Mouse (Mus musculus) cerebellum, adult 2 months (tissue): Measurements from ENCODE around the gene Rnd1. TPM values are rescaled to one million over a fixed set of nuclear protein-coding genes. Genes with fewer than 3 reads are reported as not detected.

Experiments
- DNase-seq, 2 experiments: peaks; one replicate each; pipeline ENCODE4 v3.0.0; 2021
- H3K27ac ChIP-seq: fragments of 200-500 bp; 2 replicates; pipeline ENCODE4 v1.5.1; 2012; ENCODE audit warnings: low read length, control low read depth, inconsistent platforms; ENCODE audit not compliant: insufficient read depth
- H3K27me3 ChIP-seq: fragments of 200-500 bp; 2 replicates; pipeline ENCODE4 v1.6.1; 2012; ENCODE audit warnings: inconsistent platforms, mild to moderate bottlenecking, low read length, moderate library complexity; ENCODE audit not compliant: control insufficient read depth, insufficient read depth
- H3K4me1 ChIP-seq: fragments of 200-500 bp; 2 replicates; pipeline ENCODE4 v1.6.1; 2011; ENCODE audit warnings: low read length; ENCODE audit not compliant: control insufficient read depth, insufficient read depth
- H3K4me3 ChIP-seq: fragments of 200-500 bp; replicated peaks from 2 replicates; pipeline ENCODE3; 2011; ENCODE audit warnings: mild to moderate bottlenecking, low read depth, low read length, control low read depth; ENCODE audit not compliant: insufficient read depth
- CTCF ChIP-seq: fragments of 200-500 bp; IDR thresholded peaks from 2 replicates; pipeline ENCODE4 v1.5.1; 2011; ENCODE audit warnings: low read depth, mild to moderate bottlenecking, control low read depth, low read length, moderate library complexity, borderline replicate concordance; ENCODE audit not compliant: insufficient read depth
- POLR2A ChIP-seq: fragments of 200-500 bp; IDR thresholded peaks from 2 replicates; pipeline ENCODE4 v1.6.1; 2011; ENCODE audit warnings: low read length, control low read depth, borderline replicate concordance; ENCODE audit not compliant: insufficient read depth
- WGBS: fragments of 180-500 bp; shearing (Covaris S2); methylation state at CpG from one replicate; pipeline ENCODE4 v1.1.7; 2018; 5-methylcytosine and 5-hydroxymethylcytosine counted together
- polyA plus RNA-seq: library from polyadenylated mRNA; depleted of rRNA; stranded (reverse); fragments of >200 nt; gene quantifications from 2 replicates; pipeline ENCODE4 v1.2.3, GENCODE M21; 2012

Gene Rnd1
- polyA plus RNA-seq, 1 experiment, result 42.4 TPM

GRCm38 (mm10) chr15:98676471-98676870 lies 790 bp downstream of the Rnd1 start:
- peaks cover 4% of the 10 kb centered on the region; the same call in 1 of the 2 replicates for H3K4me1 ChIP-seq
- H3K27ac ChIP-seq, result no peak overlapping the region
- H3K4me3 ChIP-seq, result peak overlapping the region; percentile 91
- no peak for TF ChIP-seq POLR2A
- TF ChIP-seq CTCF, result no peak
- peak; percentile 65 to 69 for DNase-seq
- no peaks in the 10 kb centered on the region for H3K27me3 ChIP-seq
- 0% methylated on average over 9 of the region's 9 CpGs for WGBS

DNA sequence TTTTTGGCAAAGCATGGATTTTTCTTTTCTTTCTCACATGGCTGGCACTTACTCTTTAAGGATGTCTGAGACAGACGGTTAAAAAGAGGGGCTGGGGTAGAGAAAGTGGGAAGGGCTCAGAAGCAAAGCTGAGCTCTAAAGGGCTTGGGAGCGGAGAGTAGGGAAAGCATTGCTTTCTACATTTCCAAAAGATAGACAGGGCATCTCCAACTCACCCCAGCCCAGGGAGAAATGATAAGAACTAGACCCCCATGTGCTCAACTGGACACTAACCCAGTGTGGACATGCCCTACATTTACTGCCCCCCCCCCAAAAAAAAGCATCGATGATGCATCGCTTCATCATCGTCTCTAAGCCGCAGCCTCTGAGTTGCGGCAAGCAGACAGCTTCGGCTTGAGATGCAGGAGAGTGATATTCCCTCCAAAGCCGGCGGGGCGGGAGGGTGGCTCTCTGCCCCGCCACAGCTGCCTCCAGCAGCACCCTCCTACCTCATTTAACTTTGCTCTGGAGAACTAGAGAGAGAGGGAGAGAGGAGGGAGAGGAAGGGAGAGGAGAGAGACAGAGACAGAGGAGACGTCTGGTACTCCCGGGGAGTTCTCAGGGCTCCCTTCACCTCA lies 1.5 kb downstream of the Rnd1 start:
- no peak overlapping the region for H3K27ac ChIP-seq
- TF ChIP-seq POLR2A (no peak), CTCF (no peak)
- DNase-seq, result peak in 1 of 2 experiments; percentile 26
- peaks cover 4% of the 10 kb centered on the region; the same call in 1 of the 2 replicates for H3K4me1 ChIP-seq
- H3K4me3 ChIP-seq, result peak overlapping the region; percentile 91
- H3K27me3 ChIP-seq, result no peaks in the 10 kb centered on the region
- WGBS, result 11% methylated on average over 14 of the region's 14 CpGs

DNA sequence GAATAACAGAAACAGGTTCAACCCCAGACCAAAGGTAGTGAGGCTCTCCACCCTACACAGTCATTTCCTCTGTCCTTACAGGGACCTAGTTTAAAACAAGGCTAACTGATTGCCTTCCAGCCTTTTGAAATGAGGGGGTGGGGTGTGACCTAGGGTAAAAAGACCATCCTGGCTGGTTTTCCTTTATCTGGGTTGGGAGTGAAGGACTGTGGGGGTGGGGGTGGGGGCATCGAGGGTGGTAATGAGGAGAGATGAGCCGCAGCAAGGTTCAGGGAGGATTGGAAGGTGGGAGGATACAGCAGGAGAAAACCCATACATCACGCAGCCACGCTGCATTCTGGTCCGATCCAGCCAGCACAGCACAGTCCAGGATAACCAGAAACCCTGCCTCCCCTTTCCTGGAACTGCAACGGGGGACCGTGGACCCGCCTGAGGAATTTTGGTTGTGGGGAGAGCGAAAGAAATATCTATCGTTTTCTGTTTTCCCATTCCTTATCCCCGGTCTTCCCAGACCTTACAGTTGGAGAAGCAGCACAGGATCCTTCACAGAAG lies 2.2 kb downstream of the Rnd1 start:
- no peak for DNase-seq
- H3K4me3 ChIP-seq, result peak overlapping the region; percentile 19
- peaks cover 4% of the 10 kb centered on the region; the same call in 1 of the 2 replicates for H3K4me1 ChIP-seq
- TF ChIP-seq CTCF (no peak), POLR2A (no peak)
- 41% methylated on average over 11 of the region's 11 CpGs for WGBS
- H3K27me3 ChIP-seq, result no peaks in the 10 kb centered on the region
- no peak overlapping the region for H3K27ac ChIP-seq

DNA sequence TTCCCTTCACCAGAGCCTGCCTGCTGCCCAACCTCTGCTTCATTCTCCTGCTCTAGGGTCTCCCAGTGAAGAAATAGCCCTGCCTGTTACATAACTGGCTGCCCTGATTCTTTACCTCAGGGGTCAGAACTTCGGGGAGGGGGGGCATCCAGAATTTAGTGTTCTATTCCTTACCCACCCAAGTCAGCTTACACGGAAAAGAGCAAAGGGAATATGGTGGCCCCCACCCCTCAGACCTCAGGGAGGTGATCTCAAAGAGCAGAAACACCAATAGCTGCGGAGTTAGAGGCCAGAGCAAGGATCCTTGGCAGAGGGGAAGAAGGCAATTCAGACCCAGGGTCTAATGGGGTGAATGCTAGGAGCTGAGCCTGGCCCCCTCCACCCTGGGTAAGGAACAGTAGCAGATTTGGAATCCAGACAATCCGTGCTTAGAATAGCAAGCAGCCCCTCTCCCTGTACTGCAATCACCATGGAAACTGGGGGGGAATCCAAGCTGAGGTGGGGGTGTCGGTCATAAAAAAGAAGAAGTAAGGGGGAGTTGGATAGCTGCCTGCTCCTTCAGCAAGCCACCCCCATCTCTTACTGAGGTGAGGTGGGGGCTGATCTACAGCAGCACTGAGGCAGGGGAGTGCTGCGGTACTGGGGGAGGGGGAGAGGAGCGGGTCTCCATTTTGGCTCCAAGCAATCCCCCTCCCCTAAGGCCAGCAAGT lies 2.8 kb downstream of the Rnd1 start:
- WGBS, result 38% methylated on average over 7 of the region's 7 CpGs
- Histone ChIP-seq H3K27me3 (no peaks in the 10 kb centered on the region), H3K27ac (no peak overlapping the region), H3K4me1 (peaks cover 4% of the 10 kb centered on the region; the same call in 1 of the 2 replicates), H3K4me3 (no peak overlapping the region)
- no peak for TF ChIP-seq POLR2A
- TF ChIP-seq CTCF, result no peak
- DNase-seq, result no peak

DNA sequence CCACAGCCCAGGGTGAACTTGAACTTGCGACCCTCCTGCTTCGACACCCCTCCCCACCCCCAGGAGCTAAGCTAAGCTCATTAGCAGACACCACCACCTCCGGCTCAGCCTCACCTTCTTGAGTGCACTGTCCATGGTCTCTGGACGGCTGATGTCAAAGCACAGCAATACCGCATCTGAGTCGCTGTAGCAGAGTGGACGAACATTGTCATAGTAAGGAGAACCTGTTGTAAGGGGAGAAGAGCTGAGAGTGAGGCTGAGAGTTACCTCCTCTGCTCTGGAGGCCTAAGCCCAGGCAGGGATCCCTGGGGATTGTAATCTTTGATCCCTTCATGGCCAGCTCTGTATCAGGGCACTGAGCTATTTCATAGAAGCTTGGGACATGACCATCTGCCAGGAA lies 3.5 kb downstream of the Rnd1 start:
- Histone ChIP-seq H3K27ac (no peak overlapping the region), H3K4me1 (peaks cover 4% of the 10 kb centered on the region; the same call in 1 of the 2 replicates), H3K4me3 (no peak overlapping the region), H3K27me3 (no peaks in the 10 kb centered on the region)
- DNase-seq, result no peak
- WGBS, result 87% methylated on average over 7 of the region's 7 CpGs
- TF ChIP-seq CTCF (no peak), POLR2A (no peak)

GRCm38 (mm10) chr15:98672592-98672991 lies 4.7 kb downstream of the Rnd1 start:
- DNase-seq, result peak; percentile 24 to 45
- Histone ChIP-seq H3K4me3 (no peak overlapping the region), H3K27me3 (no peaks in the 10 kb centered on the region), H3K27ac (no peak overlapping the region), H3K4me1 (no peaks in the 10 kb centered on the region; the same call in 1 of the 2 replicates)
- no peak for TF ChIP-seq CTCF
- no peak for TF ChIP-seq POLR2A
- 22% methylated on average over 4 of the region's 4 CpGs for whole genome bisulfite sequencing

DNA sequence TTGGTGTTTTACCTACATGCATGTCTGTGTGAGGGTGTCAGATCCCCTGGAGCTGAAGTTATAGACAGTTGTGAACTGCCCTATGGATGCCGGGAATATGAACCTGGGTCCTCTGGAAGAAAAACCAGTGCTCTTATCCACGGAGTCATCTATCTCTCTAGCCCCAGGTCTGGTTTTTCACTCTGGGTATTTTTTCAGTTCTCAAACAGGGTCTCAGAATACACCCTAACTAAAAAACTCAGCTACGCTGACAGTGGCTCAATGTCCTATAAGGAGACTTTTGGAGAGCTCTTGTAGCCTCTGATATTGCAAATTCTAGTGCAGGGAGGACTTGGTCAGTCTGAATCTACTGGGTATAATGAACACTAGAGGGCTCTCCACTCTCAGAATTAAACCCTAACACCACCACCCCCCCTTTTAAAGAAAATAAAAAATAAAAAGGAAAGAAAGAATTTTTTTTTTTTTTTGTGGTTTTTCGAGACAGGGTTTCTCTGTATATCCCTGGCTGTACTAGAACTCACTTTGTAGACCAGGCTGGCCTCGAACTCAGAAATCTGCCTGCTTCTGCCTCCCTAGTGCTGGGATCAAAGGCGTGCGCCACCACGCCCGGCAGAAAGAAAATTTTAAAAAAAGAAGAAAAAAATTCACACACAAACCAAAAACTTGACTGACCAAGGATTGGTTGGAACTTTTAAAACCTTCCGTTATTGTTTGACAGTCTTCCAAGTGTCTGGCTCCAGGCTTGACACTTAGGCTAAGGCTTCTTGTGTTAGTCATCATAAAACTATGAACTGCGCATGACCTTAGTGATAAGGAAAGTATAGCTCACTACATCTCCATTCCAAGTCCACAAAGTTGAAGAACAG lies 13.0 kb downstream of the Rnd1 start:
- TF ChIP-seq CTCF, result peak; percentile 43; the same call in 1 of the 2 replicates
- TF ChIP-seq POLR2A, result no peak
- H3K4me1 ChIP-seq, result no peaks in the 10 kb centered on the region
- H3K4me3 ChIP-seq, result no peak overlapping the region
- WGBS, result 67% methylated on average over 11 of the region's 11 CpGs
- H3K27me3 ChIP-seq, result no peaks in the 10 kb centered on the region
- no peak overlapping the region for H3K27ac ChIP-seq
- peak in 1 of 2 experiments; percentile 37 for DNase-seq
